Mouse (Mus musculus) lung, adult 2 months (tissue): ENCODE measurements around the gene Cnih3. TPM values are rescaled to one million over a fixed set of nuclear protein-coding genes. Genes with fewer than 3 reads are reported as not detected.

ENCODE experiments used
- DNase-seq: peaks from one replicate; pipeline ENCODE4 v3.0.0; 2022
- H3K4me1 ChIP-seq: fragments of 200-500 bp; 2 replicates; pipeline ENCODE4 v1.6.1; 2011; ENCODE audit warnings: low read length; ENCODE audit not compliant: control insufficient read depth, insufficient read depth
- H3K4me3 ChIP-seq: fragments of 200-500 bp; replicated peaks from 2 replicates; pipeline ENCODE3; 2011; ENCODE audit warnings: low read depth, mild to moderate bottlenecking, control low read depth, low read length; ENCODE audit errors: extremely low read depth
- CTCF ChIP-seq: fragments of 200-500 bp; IDR thresholded peaks from 2 replicates; pipeline ENCODE4 v1.5.1; 2011; ENCODE audit warnings: mild to moderate bottlenecking, low read length, control low read depth; ENCODE audit not compliant: insufficient read depth
- POLR2A ChIP-seq: fragments of 200-500 bp; IDR thresholded peaks from 2 replicates; pipeline ENCODE4 v1.6.1; 2011; ENCODE audit warnings: low read depth, mild to moderate bottlenecking, control low read depth, low read length, borderline replicate concordance; ENCODE audit errors: extremely low read depth
- WGBS: fragments of 180-500 bp; shearing (Covaris S2); methylation state at CpG from one replicate; pipeline ENCODE4 v1.1.7; 2018; 5-methylcytosine and 5-hydroxymethylcytosine counted together
- polyA plus RNA-seq: library from polyadenylated mRNA; depleted of rRNA; stranded (reverse); fragments of >200 nt; gene quantifications from 2 replicates; pipeline ENCODE4 v1.2.3, GENCODE M21; 2012

Cnih3 gene
- polyA plus RNA-seq, 1 experiment = 0.25 TPM

DNA sequence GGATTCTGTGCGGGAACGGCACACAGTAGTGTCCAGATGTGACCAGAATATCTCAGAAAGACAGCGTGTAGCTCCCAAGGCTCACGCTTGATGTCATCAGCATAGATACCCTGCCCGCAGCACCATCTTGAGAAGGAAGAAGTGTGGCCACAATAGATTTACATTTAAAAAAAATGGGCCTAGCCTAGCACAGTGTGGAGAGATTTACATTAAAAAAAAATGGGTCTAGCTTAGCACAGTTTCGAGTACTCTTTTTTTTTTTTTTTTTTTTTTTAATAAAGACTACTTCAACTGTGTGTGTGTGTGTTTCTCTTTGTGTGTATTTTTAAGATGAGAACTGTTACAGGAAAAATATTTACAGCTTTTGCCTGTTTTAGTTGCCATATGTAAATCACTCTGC, 13.3 kb upstream of the Cnih3 start:
- TF ChIP-seq CTCF (no peak), POLR2A (no peak)
- Histone ChIP-seq H3K4me3 (no peak overlapping the region), H3K4me1 (no peaks in the 10 kb centered on the region)
- DNase-seq = no peak
- WGBS = 89% methylated on average over 6 of the region's 6 CpGs

DNA sequence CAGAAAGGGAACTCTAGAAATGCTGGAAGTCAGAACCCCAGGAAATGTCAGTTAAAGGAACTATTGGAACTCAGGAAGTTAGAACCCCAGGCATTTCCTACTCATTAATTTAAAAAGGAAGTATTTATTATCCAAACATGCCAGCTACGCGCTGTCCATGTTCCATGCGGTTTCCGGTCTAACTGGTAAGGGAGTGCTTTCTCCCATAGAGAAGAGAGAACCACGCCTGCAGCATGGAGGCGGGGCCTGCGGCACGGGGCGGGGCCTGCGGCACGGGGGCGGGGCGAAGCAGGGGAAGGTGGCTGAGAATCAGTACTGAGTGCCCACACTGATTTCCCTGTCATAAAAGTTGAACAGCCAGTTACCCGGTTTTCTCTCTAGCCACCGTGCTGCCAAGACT, 6.9 kb upstream of the Cnih3 start:
- no peak for TF ChIP-seq POLR2A
- no peak for TF ChIP-seq CTCF
- Histone ChIP-seq H3K4me3 (no peak overlapping the region), H3K4me1 (no peaks in the 10 kb centered on the region)
- peak; percentile 19 for DNase-seq
- WGBS = 8% methylated on average over 15 of the region's 15 CpGs

DNA sequence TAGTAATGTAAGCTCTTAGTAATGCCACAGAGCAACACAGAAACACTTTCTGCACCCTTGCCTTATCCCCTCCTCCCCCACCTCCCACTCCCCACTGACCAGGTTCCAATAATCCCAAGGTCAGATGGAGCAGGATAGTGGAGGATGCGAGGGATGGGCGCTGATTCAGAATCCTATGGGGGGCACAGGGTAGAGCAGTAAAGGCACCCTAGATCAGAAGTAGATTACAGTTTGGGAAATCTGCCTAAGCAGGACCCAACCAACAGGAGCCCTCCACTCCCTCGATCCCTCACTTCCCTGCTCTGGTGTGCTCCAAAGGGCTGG, 423 bp upstream of the Cnih3 start:
- WGBS = 15% methylated on average over 3 of the region's 3 CpGs
- Histone ChIP-seq H3K4me1 (peaks cover 6% of the 10 kb centered on the region; the same call in 1 of the 2 replicates), H3K4me3 (peak overlapping the region; percentile 7)
- DNase-seq = no peak
- no peak for TF ChIP-seq POLR2A
- no peak for TF ChIP-seq CTCF

DNA sequence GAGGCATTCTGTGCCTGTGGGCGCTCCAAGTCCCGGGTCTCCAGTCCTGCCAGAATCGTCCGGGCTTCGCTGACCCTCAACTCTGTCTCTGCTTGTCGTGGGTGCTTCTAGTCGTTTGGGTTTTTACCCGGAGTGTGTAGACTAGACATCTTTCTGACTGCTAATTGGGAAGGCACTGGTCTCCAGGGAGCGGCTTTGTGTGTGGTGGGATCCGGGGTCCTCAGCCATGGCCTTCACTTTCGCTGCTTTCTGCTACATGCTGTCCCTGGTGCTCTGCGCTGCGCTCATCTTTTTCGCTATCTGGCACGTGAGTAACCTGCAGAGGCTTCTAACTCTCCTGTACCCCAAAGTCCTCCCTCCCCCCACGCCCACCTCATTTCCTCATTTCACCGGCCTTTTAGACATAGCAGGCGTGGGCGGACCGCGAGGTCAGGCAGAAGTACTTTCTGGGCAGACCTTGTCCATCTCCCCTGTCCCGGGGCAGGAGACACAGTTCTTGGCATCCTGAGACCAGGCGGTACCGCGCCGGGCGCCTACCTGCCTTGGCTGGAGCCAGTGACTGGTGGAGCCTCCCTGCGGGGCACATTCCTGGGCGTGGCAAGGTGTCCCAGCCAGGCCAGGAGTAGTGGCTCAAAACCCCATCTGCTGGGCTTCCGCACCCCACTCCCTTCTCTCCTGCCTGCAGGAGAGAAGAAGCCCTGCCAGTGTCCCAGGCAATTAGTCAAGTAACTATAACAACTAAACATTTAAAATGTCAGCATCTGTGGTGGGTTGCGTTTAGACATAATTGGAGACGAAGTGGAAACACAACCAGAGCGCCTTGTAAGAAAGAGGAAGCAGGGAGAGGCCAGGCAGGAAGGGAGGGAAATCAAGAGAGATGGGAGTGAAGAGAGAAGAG, 1.0 kb downstream of the Cnih3 start:
- WGBS = 4% methylated on average over 33 of the region's 33 CpGs
- Histone ChIP-seq H3K4me3 (no peak overlapping the region), H3K4me1 (peaks cover 6% of the 10 kb centered on the region; the same call in 1 of the 2 replicates)
- peak; percentile 12 for DNase-seq
- no peak for TF ChIP-seq POLR2A
- TF ChIP-seq CTCF = no peak

DNA sequence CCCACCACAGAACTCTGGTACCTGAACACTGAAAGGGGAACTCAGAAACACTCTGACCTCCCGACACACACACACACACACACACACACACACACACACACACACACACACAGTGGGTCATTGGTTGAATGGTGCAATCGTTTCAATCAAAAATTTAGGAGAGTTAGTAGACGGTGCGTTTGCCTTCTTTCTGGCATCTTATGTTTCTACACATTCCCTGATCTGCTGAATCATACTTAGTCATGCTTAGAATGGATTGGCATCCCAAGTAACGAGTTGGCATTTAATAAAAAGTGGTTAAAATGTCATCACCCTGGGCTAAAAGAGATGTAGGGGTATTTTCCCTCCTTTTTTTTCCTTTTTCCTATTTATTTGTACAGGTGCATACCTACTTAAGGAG, 3.3 kb downstream of the Cnih3 start:
- TF ChIP-seq POLR2A (no peak), CTCF (no peak)
- WGBS = 67% methylated on average over 5 of the region's 5 CpGs
- H3K4me3 ChIP-seq = no peak overlapping the region
- DNase-seq = no peak
- peaks cover 6% of the 10 kb centered on the region; the same call in 1 of the 2 replicates for H3K4me1 ChIP-seq

DNA sequence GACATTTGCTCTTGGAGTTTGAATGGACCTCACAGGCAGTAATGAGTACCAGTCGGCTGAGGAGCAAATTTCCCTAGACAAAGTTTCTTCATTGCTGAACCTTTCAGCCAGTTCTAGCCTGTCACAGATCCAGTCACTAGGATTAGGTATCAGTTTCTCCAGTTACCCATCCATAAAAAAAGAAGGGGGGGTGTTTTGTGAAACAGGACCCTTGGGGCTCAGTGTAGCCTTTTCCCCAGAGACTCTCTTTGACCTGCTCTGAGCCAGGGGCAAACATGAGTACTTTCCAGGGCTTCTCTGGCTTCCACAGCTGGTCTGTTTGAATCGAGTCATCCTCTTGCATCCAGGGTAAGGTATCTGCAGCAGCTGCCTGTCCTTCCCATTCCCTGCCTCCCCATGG, 5.4 kb downstream of the Cnih3 start:
- TF ChIP-seq POLR2A (no peak), CTCF (no peak)
- Histone ChIP-seq H3K4me1 (peaks cover 5% of the 10 kb centered on the region; the same call in 1 of the 2 replicates), H3K4me3 (no peak overlapping the region)
- DNase-seq = no peak
- 42% methylated on average over 2 of the region's 2 CpGs for WGBS

DNA sequence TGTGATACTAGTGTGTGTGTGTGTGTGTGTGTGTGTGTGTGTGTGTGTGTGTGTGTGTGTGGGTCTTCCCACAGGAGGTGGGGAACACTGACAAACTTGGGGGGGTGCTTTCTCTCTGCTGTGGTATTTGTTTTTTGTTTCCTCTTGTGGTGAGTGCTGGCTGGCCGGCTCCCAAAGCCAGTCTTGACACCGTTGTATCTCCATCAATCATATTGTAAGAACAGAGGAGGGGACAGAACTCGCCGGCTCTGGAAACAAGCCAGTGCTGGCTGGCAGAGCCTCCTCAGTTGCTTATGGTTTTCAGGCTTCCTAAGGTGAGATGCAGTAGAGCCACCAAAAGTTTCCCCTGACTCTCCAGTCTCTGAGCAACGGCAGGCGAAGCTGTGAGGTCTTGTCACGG, 6.1 kb downstream of the Cnih3 start:
- TF ChIP-seq CTCF = no peak
- TF ChIP-seq POLR2A = no peak
- WGBS = 15% methylated on average over 7 of the region's 7 CpGs

DNA sequence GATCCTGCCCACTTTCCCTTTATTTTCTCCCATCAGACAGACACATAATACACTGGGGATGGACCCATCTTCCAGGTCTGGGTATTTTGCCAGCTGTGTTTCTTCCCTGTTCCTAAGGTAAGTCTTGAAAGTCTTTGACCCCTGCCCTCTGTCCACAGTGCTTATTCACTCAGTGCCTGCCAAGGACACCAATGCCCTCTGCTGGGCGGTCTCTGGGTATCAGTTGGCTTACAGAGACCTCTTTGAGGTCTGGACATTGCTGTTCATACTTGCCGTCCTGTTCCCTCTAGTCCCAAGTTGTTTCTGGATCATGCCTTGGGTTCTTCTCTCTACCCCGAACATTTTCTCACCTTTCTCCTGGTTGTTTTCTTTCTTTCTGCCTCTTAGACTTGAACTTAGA, 8.3 kb downstream of the Cnih3 start:
- no peak overlapping the region for H3K4me3 ChIP-seq
- TF ChIP-seq CTCF (no peak), POLR2A (no peak)
- WGBS = 85% methylated on average over 3 of the region's 3 CpGs
- no peaks in the 10 kb centered on the region for H3K4me1 ChIP-seq
- DNase-seq = no peak

More for the DNA sequence above, 6.1 kb downstream of the Cnih3 start:
- no peak for DNase-seq
- no peak overlapping the region for H3K4me3 ChIP-seq
- H3K4me1 ChIP-seq = peaks cover 2% of the 10 kb centered on the region; the same call in 1 of the 2 replicates

DNA sequence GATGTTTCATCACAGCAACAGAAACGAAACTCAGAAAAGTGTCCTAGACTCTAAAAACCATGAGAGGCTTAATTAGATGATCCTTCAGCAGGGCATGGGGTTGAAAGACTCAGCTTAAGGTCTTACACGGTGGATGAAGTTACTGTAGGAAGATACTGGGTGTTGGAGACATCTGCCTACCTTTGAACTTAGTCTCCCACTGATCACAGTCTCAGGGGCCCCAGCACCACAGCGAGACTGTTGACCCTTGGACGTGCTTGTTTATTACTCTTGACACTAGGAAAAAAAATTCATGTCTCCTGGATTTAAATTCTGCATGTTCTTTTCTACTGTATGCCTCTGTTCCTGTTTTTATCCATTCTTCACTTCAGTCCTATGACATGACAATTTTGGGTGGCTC, 11.6 kb downstream of the Cnih3 start:
- no peak for DNase-seq
- no peaks in the 10 kb centered on the region for H3K4me1 ChIP-seq
- WGBS = 73% methylated on average over 4 of the region's 4 CpGs
- no peak for TF ChIP-seq CTCF
- no peak for TF ChIP-seq POLR2A
- H3K4me3 ChIP-seq = no peak overlapping the region

DNA sequence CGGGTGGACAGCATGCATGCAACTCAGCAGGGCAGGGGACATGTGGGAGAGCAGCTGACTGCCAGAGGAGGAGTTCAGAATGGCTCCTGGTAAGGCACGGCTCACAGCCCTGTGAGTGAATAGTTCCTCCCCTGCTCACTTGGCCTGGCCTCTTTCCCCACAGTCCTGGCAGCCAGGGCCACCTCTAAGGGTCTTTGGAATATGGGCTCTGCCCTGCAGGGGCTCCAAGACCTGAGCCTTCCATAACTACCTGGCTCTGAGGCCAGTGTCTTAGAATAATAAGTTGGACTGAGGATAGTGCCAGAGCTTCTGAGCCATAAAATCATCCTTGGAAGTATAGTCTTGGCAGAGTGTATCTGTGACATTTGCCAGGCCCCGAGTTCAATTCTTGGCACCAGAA, 12.9 kb downstream of the Cnih3 start:
- no peak for DNase-seq
- no peaks in the 10 kb centered on the region for H3K4me1 ChIP-seq
- TF ChIP-seq CTCF = no peak
- TF ChIP-seq POLR2A = no peak
- no peak overlapping the region for H3K4me3 ChIP-seq
- 58% methylated on average over 3 of the region's 3 CpGs for WGBS
